Mouse (Mus musculus): ENCODE results near the gene Gm42669.

The Gm42669 gene

GRCm38 (mm10) chr5:107521386-107521785, 14.0 kb downstream of the Gm42669 start:
- no peak for DNase-seq (ENCODE audit: low spot score in 2 of 2)

- DNase-seq (ENCODE audit: low spot score in 2 of 2), result peak; percentile 47 to 63
These were observed 14.5 kb downstream of the Gm42669 start for GRCm38 (mm10) chr5:107521897-107522296.

GRCm38 (mm10) chr5:107524281-107524680, 16.9 kb downstream of the Gm42669 start:
- no peak for DNase-seq (ENCODE audit: low spot score in 2 of 2)

- DNase-seq (ENCODE audit: low spot score in 2 of 2), result no peak
These were observed 21.4 kb downstream of the Gm42669 start for GRCm38 (mm10) chr5:107528856-107529255.

GRCm38 (mm10) chr5:107533590-107533989, 26.2 kb downstream of the Gm42669 start:
- DNase-seq (ENCODE audit: low spot score in 2 of 2), result no peak

- no peak for DNase-seq (ENCODE audit: low spot score in 2 of 2)
These were observed 27.2 kb downstream of the Gm42669 start, which contains the start of gene 1700028K03Rik for GRCm38 (mm10) chr5:107534581-107534980. TSS of gene 1700028K03Rik (plus strand) at chr5:107534709.

- peak; percentile 16 to 38 for DNase-seq (ENCODE audit: low spot score in 2 of 2)
These were observed 34.3 kb downstream of the Gm42669 start for GRCm38 (mm10) chr5:107541696-107542095.

GRCm38 (mm10) chr5:107545927-107546326, 38.5 kb downstream of the Gm42669 start:
- no peak for DNase-seq (ENCODE audit: low spot score in 2 of 2)

GRCm38 (mm10) chr5:107547955-107548354, 40.5 kb downstream of the Gm42669 start:
- no peak for DNase-seq (ENCODE audit: low spot score in 2 of 2)

- no peak for DNase-seq (ENCODE audit: low spot score in 2 of 2)
These were observed 41.0 kb downstream of the Gm42669 start for GRCm38 (mm10) chr5:107548444-107548843.

- DNase-seq (ENCODE audit: low spot score in 2 of 2), result no peak
These were observed 46.9 kb downstream of the Gm42669 start for GRCm38 (mm10) chr5:107554336-107554735.

GRCm38 (mm10) chr5:107556969-107557368, 49.5 kb downstream of the Gm42669 start:
- no peak for DNase-seq (ENCODE audit: low spot score in 2 of 2)

GRCm38 (mm10) chr5:107569148-107569547, 61.7 kb downstream of the Gm42669 start:
- no peak for DNase-seq (ENCODE audit: low spot score in 2 of 2)

- peak; percentile 76 to 81 for DNase-seq (ENCODE audit: low spot score in 2 of 2)
These were observed 90.1 kb downstream of the Gm42669 start, which contains the start of the genes Rpap2 and Glmn for GRCm38 (mm10) chr5:107597301-107598077. TSS of gene Rpap2 (plus strand) at chr5:107597373. TSS of gene Glmn (minus strand) at chr5:107597888.

- no peak for DNase-seq (ENCODE audit: low spot score in 2 of 2)
These were observed 91.0 kb downstream of the Gm42669 start for GRCm38 (mm10) chr5:107598380-107598779.

GRCm38 (mm10) chr5:107611224-107611623, 103.8 kb downstream of the Gm42669 start:
- DNase-seq (ENCODE audit: low spot score in 2 of 2), result peak; percentile 6 to 39

GRCm38 (mm10) chr5:107617986-107618385, 110.6 kb downstream of the Gm42669 start:
- DNase-seq (ENCODE audit: low spot score in 2 of 2), result no peak

GRCm38 (mm10) chr5:107621327-107621726, 113.9 kb downstream of the Gm42669 start:
- DNase-seq (ENCODE audit: low spot score in 2 of 2), result no peak
